Mouse (Mus musculus): ENCODE measurements around the gene Nme7.

Nme7 gene

GRCm38 (mm10) chr1:164459127-164459905 lies 155.4 kb downstream of the Nme7 start:
- no peak for DNase-seq (ENCODE audit: low spot score)

GRCm38 (mm10) chr1:164460921-164461697 lies 157.2 kb downstream of the Nme7 start:
- no peak for DNase-seq (ENCODE audit: low spot score)

- peak; percentile 41 for DNase-seq (ENCODE audit: low spot score)
Observed at GRCm38 (mm10) chr1:164461726-164462125, 157.8 kb downstream of the Nme7 start.

- no peak for DNase-seq (ENCODE audit: low spot score)
Observed at GRCm38 (mm10) chr1:164467406-164467805, 163.5 kb downstream of the Nme7 start.

GRCm38 (mm10) chr1:164468329-164468728 lies 164.4 kb downstream of the Nme7 start:
- no peak for DNase-seq (ENCODE audit: low spot score)

GRCm38 (mm10) chr1:164470985-164471384 lies 167.1 kb downstream of the Nme7 start:
- DNase-seq (ENCODE audit: low spot score) = no peak

- no peak for DNase-seq (ENCODE audit: low spot score)
Observed at GRCm38 (mm10) chr1:164471632-164472031, 167.7 kb downstream of the Nme7 start.

GRCm38 (mm10) chr1:164473398-164473797 lies 169.5 kb downstream of the Nme7 start:
- DNase-seq (ENCODE audit: low spot score) = no peak

GRCm38 (mm10) chr1:164474310-164474709 lies 170.4 kb downstream of the Nme7 start:
- DNase-seq (ENCODE audit: low spot score) = no peak

GRCm38 (mm10) chr1:164474778-164475511 lies 171.0 kb downstream of the Nme7 start:
- no peak for DNase-seq (ENCODE audit: low spot score)

GRCm38 (mm10) chr1:164475895-164476294 lies 172.0 kb downstream of the Nme7 start:
- DNase-seq (ENCODE audit: low spot score) = no peak

- no peak for DNase-seq (ENCODE audit: low spot score)
Observed at GRCm38 (mm10) chr1:164480755-164481644, 177.1 kb downstream of the Nme7 start.

GRCm38 (mm10) chr1:164481645-164482354 lies 177.9 kb downstream of the Nme7 start:
- DNase-seq (ENCODE audit: low spot score) = no peak

- no peak for DNase-seq (ENCODE audit: low spot score)
Observed at GRCm38 (mm10) chr1:164482833-164483232, 178.9 kb downstream of the Nme7 start.

- no peak for DNase-seq (ENCODE audit: low spot score)
Observed at GRCm38 (mm10) chr1:164483728-164484127, 179.8 kb downstream of the Nme7 start.

All from urinary bladder, postnatal 14 days (tissue).